Mouse (Mus musculus) embryonic fibroblast, embryonic 13.5 days (primary cell): Measurements from ENCODE around the gene Herc3.

Experiments
- CTCF ChIP-seq: IDR thresholded peaks from 2 replicates; pipeline ENCODE4 v1.5.1; 2011; ENCODE audit warnings: mild to moderate bottlenecking, control low read depth, low read length, moderate library complexity, borderline replicate concordance; ENCODE audit not compliant: insufficient read depth
- POLR2A ChIP-seq: IDR thresholded peaks from 2 replicates; pipeline ENCODE4 v1.6.1; 2011; ENCODE audit warnings: low read depth, mild to moderate bottlenecking, control low read depth, low read length, moderate library complexity

DNA sequence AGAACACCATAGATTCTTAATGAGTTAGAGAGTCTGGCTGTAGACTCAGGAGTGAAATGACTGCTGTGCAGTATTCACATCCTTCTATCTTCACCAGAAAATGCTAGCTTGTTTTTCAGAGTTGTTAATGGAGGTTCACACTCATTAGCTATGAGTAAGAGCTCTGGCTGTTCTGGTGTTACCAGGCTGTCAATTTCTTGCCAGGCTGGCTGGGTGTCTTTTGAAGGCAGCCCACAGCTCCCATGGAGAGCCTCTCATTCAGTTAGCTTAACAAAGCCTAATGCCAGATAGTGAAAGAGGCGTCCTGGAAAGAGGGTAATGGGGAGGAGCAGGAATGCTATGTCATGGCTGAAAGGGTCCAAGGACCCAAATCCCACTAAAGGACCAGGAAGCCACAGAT lies 6.7 kb downstream of the Herc3 start:
- TF ChIP-seq POLR2A (no peak), CTCF (no peak)
